Mouse (Mus musculus): Measurements from ENCODE around the gene Gpr68. TPM values are rescaled to one million over a fixed set of nuclear protein-coding genes. Genes with fewer than 3 reads are reported as not detected.

Gpr68 gene
- polyA plus RNA-seq, 1 experiment from 2014 or later = 0.26 TPM

DNA sequence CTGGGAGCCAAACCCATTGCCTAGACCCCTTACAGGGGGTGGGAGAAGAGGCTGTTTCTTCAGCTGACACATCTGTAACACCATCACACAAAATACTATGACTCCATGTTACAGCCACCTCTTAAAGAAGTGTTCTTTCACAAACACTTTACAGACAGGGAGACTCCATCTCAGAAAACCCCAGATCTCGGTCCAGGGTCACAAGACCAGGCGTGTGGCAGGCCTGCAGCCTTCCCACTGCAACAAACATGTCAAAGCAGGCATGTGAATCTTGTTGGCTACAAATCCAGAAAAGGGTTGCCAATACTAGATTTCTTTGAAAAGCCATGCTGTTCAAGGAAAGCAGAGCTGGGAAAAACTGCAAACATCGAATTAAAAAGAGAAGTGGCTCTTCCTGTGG is 33.4 kb upstream of the Gpr68 start:
- Histone ChIP-seq H3K27ac (no peak overlapping the region), H3K27me3 (no peaks in the 10 kb centered on the region), H3K36me3 (replicated peaks) (peaks cover 90% of the 10 kb centered on the region), H3K4me3 (replicated peaks) (no peak overlapping the region), H3K4me1 (no peaks in the 10 kb centered on the region), H3K4me2 (no peak overlapping the region), H3K9ac (no peak overlapping the region), H3K9me3 (no peaks in the 10 kb centered on the region)
- 85% methylated on average over 3 of the region's 3 CpGs for WGBS
- ATAC-seq (ENCODE audit: low FRiP score) = no peak

DNA sequence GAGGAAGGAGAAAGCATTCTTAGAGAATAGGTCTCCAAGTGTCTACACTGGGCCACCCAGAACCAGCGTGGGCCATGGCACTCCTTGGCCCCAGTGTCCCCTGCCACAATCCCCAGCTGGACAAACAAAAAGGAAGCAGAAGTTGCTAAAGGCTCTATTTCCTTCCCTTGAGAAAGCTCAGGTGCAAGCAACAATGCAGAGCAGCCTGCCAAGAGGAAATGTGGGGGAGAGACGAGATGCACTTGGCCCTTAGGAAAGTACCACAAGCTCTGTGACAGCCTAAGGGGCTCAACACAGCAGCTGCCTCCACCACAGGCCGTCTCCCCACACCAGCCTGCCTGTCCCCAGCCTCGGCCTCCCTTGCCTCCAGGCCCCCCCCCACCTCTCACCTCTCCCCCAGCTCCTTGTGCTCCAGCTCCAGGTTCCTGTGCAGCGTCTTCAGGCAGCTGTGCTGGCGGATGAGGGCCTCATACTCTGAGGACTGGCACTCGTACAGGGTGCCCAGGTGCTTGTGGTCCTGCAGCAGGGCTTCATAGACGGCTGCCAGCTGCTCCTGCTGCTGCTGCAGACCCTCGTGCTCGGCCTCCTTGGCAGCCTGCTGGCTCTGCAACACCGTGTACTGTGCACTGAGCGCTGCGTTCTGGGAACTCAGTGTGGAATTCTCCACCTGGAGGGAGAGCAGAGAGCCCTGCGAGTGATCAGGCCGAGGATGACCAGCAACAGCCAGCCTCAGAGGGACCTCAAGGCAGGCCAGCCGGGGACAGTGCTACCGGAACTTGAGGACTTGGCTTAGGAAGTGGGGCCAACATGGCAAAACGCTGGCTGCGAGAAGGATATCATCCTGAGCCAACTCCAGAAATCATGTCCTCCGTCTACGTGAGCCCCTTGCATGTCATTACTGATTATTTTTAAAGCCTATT is 29.7 kb upstream of the Gpr68 start:
- Histone ChIP-seq H3K4me2 (no peak overlapping the region), H3K9ac (no peak overlapping the region; the same call in 1 of the 2 replicates), H3K27ac (peak overlapping the region; percentile 50; the same call in 1 of the 2 replicates), H3K27me3 (no peaks in the 10 kb centered on the region), H3K9me3 (no peaks in the 10 kb centered on the region), H3K4me1 (no peaks in the 10 kb centered on the region), H3K4me3 (replicated peaks) (no peak overlapping the region), H3K36me3 (replicated peaks) (peaks cover 85% of the 10 kb centered on the region)
- whole genome bisulfite sequencing = 78% methylated on average over 21 of the region's 21 CpGs
- no peak; the same call in 1 of the 2 replicates for ATAC-seq (ENCODE audit: low FRiP score)

DNA sequence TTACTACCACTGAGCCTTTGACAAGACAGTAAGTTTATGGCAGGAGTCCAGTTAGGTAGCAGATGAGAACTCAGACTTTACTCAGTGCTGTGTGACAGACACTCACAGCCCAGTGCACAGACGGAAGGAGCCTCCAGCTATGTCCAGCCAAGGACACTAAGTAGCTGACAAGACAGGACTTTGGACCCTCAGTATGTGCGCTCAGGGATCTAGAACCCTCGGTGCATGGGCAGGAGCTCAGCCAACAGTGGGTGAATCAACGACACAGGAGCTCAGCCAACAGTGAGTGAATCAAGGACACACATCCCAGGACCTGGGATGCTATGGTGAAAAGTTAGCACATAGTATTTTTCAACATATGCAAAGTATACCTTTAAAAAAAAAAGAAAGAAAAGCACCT is 28.7 kb upstream of the Gpr68 start:
- ATAC-seq (ENCODE audit: low FRiP score) = no peak; the same call in 1 of the 2 replicates
- no peak overlapping the region for H3K4me2 ChIP-seq
- 87% methylated on average over 4 of the region's 4 CpGs for WGBS
- no peaks in the 10 kb centered on the region for H3K4me1 ChIP-seq
- H3K27ac ChIP-seq = no peak overlapping the region
- H3K36me3 ChIP-seq (replicated peaks) = peaks cover 87% of the 10 kb centered on the region
- no peaks in the 10 kb centered on the region for H3K9me3 ChIP-seq
- H3K27me3 ChIP-seq = no peaks in the 10 kb centered on the region
- no peak overlapping the region for H3K9ac ChIP-seq
- H3K4me3 ChIP-seq (replicated peaks) = no peak overlapping the region

DNA sequence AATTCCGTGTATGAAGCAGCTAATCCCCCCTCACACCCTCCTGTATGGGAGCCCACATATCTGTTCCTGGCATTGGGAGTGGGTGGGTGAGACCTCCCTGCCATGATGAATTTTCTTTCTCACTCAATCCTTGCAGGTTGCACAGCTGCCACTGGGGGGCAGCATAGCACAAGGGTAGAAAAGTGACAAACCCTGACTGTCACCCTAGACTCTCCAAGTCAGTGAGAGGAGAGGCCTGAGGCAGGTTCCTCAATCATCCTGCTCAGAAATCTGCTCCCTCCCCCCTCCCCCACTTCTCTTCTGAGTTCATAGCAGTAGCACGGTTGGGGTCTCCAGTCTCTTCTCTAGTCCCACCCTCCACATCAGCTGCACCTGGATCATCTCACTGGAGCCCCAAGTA is 28.1 kb upstream of the Gpr68 start:
- no peaks in the 10 kb centered on the region for H3K4me1 ChIP-seq
- H3K9me3 ChIP-seq = no peaks in the 10 kb centered on the region
- H3K4me3 ChIP-seq (replicated peaks) = no peak overlapping the region
- no peak overlapping the region for H3K27ac ChIP-seq
- no peak overlapping the region for H3K4me2 ChIP-seq
- WGBS = 9% methylated on average over 2 of the region's 2 CpGs
- no peaks in the 10 kb centered on the region for H3K27me3 ChIP-seq
- peaks cover 87% of the 10 kb centered on the region for H3K36me3 ChIP-seq (replicated peaks)
- H3K9ac ChIP-seq = no peak overlapping the region
- ATAC-seq (ENCODE audit: low FRiP score) = peak; percentile 44; the same call in 1 of the 2 replicates

DNA sequence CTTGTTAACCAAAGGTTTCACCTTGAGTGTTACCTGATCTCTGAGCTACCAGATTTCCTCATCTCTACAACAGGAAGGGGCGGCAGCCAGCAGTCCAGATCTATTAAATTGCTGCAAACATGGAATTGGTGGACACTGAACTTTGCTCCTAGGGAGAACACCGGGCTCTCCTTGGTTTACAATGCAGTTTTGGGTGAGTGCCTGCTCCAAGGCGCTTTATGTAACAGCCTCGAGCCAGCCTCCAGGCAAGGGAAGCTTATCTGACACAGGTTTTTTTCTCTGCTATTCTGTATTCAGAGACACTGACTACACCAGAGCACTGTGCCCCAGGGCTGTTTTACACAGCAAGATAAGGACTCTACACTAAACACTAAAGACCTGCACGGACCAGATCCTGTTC is 26.8 kb upstream of the Gpr68 start:
- peaks cover 87% of the 10 kb centered on the region for H3K36me3 ChIP-seq (replicated peaks)
- H3K4me1 ChIP-seq = no peaks in the 10 kb centered on the region
- H3K4me2 ChIP-seq = no peak overlapping the region
- H3K4me3 ChIP-seq (replicated peaks) = no peak overlapping the region
- H3K27me3 ChIP-seq = no peaks in the 10 kb centered on the region
- no peak for ATAC-seq (ENCODE audit: low FRiP score)
- H3K9ac ChIP-seq = no peak overlapping the region
- no peak overlapping the region for H3K27ac ChIP-seq
- no peaks in the 10 kb centered on the region for H3K9me3 ChIP-seq
- 96% methylated on average over 5 of the region's 5 CpGs for WGBS

DNA sequence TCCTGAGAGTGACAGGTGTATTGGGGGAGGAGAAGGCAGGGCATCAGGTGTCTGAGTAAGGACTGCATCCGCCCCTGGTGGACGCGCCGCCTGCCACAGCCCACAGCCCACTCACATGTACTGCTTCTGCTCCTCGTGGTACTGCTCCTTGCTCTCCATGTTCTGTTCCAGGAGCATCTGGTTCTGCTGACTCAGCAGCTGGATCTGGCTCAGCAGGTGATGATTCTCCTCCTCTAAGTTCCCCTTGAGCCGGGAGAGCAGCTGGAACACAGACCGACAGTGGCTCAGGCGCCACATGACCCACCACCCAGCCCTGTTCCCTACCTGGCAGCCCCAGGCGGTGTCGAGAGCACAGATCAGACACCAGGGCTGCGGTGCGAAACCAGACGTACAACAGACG is 23.7 kb upstream of the Gpr68 start:
- no peak for ATAC-seq (ENCODE audit: low FRiP score)
- no peak overlapping the region for H3K4me2 ChIP-seq
- no peaks in the 10 kb centered on the region for H3K9me3 ChIP-seq
- no peak overlapping the region for H3K4me3 ChIP-seq (replicated peaks)
- no peaks in the 10 kb centered on the region for H3K4me1 ChIP-seq
- no peaks in the 10 kb centered on the region for H3K27me3 ChIP-seq
- peaks cover 90% of the 10 kb centered on the region for H3K36me3 ChIP-seq (replicated peaks)
- no peak overlapping the region for H3K9ac ChIP-seq
- no peak overlapping the region for H3K27ac ChIP-seq
- WGBS = 95% methylated on average over 14 of the region's 14 CpGs

DNA sequence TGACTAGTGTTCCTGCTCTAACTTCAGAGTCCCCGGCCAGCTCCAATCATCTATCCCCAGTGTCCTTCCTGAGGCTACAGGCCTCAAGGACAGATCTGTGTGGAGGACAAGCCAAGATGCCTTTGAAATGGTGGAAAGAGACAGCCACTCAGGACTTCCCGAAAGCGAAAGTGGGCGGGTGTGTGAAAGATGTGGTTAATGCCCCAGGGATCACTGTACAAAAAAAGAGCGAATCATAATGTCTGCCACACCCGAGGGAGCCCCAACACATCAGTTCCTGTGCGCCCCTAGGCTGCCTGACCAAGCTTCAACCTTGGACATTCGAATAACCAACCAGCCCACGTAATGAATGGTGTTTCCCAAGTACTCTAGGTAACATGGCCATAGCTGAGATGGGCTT is 20.3 kb upstream of the Gpr68 start:
- H3K4me2 ChIP-seq = no peak overlapping the region
- WGBS = 95% methylated on average over 9 of the region's 9 CpGs
- H3K36me3 ChIP-seq (replicated peaks) = peaks cover 82% of the 10 kb centered on the region
- H3K9me3 ChIP-seq = no peaks in the 10 kb centered on the region
- no peak overlapping the region for H3K27ac ChIP-seq
- H3K27me3 ChIP-seq = no peaks in the 10 kb centered on the region
- no peak overlapping the region for H3K9ac ChIP-seq
- ATAC-seq (ENCODE audit: low FRiP score) = no peak
- H3K4me3 ChIP-seq (replicated peaks) = no peak overlapping the region
- no peaks in the 10 kb centered on the region for H3K4me1 ChIP-seq

DNA sequence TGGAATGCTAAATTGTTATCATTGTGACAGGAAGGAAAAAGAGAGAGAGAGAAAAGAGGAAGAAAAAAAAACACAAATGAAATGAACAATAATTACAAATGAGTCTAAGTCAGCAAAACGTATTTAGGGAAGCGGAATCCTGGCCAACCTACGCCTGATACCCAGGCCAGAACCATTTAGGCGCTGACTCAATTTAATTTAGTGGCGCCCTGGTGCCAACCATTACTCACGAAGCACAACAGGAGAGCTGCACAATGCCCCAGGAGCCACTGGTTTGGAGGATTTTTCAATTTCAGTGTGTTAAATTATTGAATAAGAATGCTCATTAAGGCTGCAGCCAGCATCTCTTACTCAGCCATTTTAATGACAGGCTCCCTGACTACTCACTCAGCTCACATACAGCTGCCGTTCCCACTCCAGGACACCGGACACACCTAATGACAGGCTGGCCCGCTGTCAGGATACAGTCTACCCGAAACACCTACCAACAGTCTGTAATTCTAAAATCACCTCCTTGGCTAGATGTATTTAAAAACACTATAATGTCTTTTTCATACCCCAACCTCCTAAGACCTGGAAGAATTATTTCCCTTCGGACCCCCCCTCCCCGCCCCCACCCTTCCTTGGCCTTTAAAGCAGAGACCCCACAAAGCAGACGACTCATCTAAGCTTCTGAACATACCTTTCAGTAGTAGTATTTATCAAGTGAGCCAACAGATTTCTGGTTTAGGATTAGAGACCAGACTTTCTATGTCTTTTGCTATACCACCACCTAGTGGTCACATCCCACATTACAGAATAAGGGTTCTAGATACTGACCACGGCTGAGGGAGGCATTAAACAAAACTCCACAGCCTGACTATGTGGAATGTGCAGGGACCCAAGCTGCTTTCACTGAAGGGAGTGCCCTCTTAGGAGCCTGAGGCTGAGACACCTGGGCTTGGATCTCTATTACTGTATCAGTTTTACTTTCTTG is 17.9 kb upstream of the Gpr68 start:
- peaks cover 83% of the 10 kb centered on the region for H3K36me3 ChIP-seq (replicated peaks)
- WGBS = 77% methylated on average over 14 of the region's 14 CpGs
- H3K9ac ChIP-seq = no peak overlapping the region

DNA sequence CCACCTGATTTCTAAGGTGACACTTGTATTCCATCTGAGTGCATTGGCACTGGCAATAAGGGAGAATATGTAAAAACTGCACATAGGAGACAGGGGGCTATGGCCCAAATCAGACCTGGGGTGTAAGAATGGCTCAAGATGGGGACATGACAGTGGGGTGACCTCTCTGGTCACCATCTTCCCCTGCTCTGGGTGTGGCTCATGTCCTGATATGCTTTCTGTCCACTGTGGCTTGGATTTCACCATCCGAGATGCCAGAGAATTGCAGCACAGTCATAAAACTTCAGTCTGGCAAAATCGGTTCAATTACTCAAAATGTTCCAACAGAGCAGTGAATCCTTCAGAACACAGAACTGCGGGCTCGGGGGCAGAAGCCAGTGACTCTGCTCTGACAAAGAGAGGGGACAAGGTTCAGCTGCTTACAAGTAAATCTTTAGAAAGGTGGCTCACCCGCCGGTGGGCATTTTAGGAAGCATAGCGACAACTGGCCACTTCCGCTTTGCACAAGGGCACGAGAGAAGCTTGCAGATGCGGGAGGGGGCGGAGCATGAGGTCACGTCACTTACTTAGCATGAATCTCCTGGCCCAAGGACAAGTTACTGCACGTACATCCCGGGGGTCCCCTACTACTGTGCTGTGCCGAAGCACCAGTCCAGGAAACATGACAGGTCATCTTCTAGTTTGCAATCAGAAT is 16.8 kb upstream of the Gpr68 start:
- no peak for ATAC-seq (ENCODE audit: low FRiP score)
- H3K4me2 ChIP-seq = no peak overlapping the region

More for the DNA sequence above, 17.9 kb upstream of the Gpr68 start:
- Histone ChIP-seq H3K9me3 (no peaks in the 10 kb centered on the region), H3K4me1 (no peaks in the 10 kb centered on the region), H3K4me2 (no peak overlapping the region), H3K4me3 (replicated peaks) (no peak overlapping the region), H3K27me3 (no peaks in the 10 kb centered on the region), H3K27ac (no peak overlapping the region)
- peak; percentile 62 for ATAC-seq (ENCODE audit: low FRiP score)

DNA sequence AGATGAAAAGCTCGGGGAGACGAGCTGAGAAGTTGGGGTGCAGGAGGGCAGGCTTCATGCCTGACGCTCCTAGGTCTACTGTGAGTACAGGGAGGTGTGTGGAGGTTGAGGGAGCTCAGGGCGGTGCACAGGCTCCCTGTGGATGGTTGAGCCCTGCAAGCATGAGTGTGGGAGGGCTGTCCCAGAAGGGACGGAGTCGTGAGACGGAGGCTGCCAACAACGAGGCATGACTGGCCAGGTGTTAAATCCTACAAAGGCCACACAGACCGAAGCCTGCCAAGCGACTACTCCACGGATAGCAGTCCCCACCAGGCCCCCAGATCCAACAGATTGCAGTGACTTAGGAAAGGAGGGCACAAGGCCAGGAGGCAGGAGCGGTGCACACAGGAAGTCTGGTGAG is 2.7 kb upstream of the Gpr68 start:
- Histone ChIP-seq H3K9me3 (no peaks in the 10 kb centered on the region), H3K27ac (no peak overlapping the region), H3K4me2 (no peak overlapping the region), H3K4me1 (peaks cover 10% of the 10 kb centered on the region), H3K9ac (no peak overlapping the region), H3K27me3 (peaks cover 25% of the 10 kb centered on the region), H3K36me3 (replicated peaks) (peaks cover 50% of the 10 kb centered on the region), H3K4me3 (replicated peaks) (no peak overlapping the region)
- 89% methylated on average over 12 of the region's 12 CpGs for WGBS
- no peak for ATAC-seq (ENCODE audit: low FRiP score)

More for the DNA sequence above, 16.8 kb upstream of the Gpr68 start:
- Histone ChIP-seq H3K27me3 (no peaks in the 10 kb centered on the region), H3K27ac (no peak overlapping the region), H3K9ac (no peak overlapping the region), H3K4me1 (no peaks in the 10 kb centered on the region), H3K36me3 (replicated peaks) (peaks cover 83% of the 10 kb centered on the region), H3K9me3 (no peaks in the 10 kb centered on the region), H3K4me3 (replicated peaks) (no peak overlapping the region)
- 90% methylated on average over 15 of the region's 15 CpGs for WGBS

DNA sequence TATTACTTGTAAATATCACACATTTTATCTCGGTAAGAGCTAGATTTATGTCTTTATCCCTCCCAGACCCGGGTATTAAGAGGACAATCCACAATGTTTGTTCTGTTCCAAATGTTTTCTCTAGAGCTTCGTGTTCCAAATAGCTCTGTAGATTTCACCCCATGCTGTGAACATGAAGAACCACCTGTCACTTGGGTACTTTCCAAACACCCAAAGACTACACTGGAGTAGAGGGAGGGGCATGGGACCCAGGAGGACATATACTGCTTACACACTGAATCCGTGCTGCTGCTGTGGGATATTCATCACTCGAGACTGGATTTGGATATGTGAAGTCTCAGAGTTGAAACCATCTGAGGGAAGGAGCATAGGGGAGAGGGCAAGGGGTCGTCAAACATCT is 1.8 kb upstream of the Gpr68 start:
- no peak overlapping the region for H3K9ac ChIP-seq
- no peak overlapping the region for H3K4me2 ChIP-seq
- no peaks in the 10 kb centered on the region for H3K9me3 ChIP-seq
- H3K36me3 ChIP-seq (replicated peaks) = peaks cover 40% of the 10 kb centered on the region
- 78% methylated on average over 6 of the region's 6 CpGs for WGBS
- no peak for ATAC-seq (ENCODE audit: low FRiP score)
- H3K4me1 ChIP-seq = peaks cover 10% of the 10 kb centered on the region
- H3K27ac ChIP-seq = no peak overlapping the region
- H3K27me3 ChIP-seq = peaks cover 25% of the 10 kb centered on the region
- no peak overlapping the region for H3K4me3 ChIP-seq (replicated peaks)

All from forebrain, embryonic 12.5 days (tissue).